Mouse (Mus musculus): Measurements from ENCODE around the gene Spg7.

DNA sequence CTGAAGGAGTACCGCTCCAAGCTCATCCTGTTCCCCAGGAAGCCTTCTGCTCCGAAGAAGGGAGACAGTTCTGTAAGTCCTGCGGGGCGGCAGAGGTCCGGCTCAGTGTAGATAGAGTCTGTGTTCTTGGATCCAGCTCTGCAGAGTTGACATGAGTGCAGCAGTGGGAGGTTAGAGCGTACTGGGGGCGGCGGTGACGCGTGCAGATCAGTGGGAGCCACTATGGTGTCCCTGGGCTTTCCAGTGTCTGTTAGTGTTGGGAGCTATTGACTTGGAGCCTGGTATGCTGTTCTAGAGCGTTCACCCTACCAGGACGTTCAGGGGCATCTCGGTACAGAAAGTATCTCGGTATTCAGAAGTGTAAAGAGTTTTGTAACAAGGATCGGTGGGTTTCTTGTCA is 40.5 kb downstream of the Spg7 start:
- TF ChIP-seq EP300 (IDR thresholded peaks at IDR 0.05) (no peak), CTCF (IDR thresholded peaks at IDR 0.05) (no peak)
